Mouse (Mus musculus): Measurements from ENCODE around the gene Slc22a7. TPM values are rescaled to one million over a fixed set of nuclear protein-coding genes. Genes with fewer than 3 reads are reported as not detected.

Slc22a7 gene
- not detected in 2 replicates for polyA plus RNA-seq (2014; fragmentation: Nextera tagmentation; extraction: Ambion mirVana)

DNA sequence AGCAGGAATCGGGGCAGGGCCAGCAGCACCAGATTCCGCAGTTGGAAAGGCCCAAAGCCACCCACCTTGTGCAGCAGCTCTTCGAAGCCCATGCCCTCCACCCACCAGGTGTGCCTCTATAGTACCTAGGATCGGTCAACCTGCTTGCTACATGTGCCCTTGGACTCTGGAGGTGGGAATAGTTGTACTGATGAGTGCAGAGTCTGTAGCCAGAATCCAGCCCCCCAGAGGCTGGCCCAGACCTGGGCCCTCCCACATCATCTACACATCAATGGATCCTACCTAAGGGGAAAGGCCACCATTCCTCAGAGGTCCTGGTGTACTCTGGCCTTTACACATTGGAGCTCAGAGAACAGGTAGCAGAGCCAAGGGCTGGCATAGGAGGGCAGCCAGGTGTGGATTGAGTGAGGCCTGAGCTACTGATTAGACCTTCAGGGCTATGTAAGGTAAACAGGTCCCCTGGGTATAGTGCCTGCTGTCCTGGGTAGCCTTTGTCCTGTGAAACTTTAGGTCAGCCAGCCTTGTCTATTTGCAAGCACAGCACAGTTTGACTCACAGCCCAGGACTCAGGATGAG is at the start of gene Slc22a7:
TSS of gene Slc22a7 (minus strand) at position 160 of the 576 bp plus-strand sequence.
- Histone ChIP-seq H3K27ac (replicated peaks; ENCODE audit: low read depth, low read length) (no peak within 1 kb of the TSS), H3K9me3 (ENCODE audit: control insufficient read depth, low read length) (no peaks in the 10 kb centered on the region), H3K4me1 (ENCODE audit: control insufficient read depth, insufficient read depth, low read length) (0 out of 2 replicates have a peak, but pooled peaks cover 3% of the 10 kb centered on the region), H3K9ac (ENCODE audit: low read length) (no peak within 1 kb of the TSS), H3K27me3 (ENCODE audit: control insufficient read depth, insufficient read depth, low read length) (peaks cover 22% of the 10 kb centered on the region), H3K4me2 (ENCODE audit: low read depth, severe bottlenecking) (no peak within 1 kb of the TSS), H3K36me3 (ENCODE audit: control insufficient read depth, insufficient read depth, low read length) (no peaks in the 10 kb centered on the region), H3K4me3 (ENCODE audit: low read depth, low read length) (no peak within 1 kb of the TSS)
- DNase-seq (ENCODE audit: low spot score) (no peak), ATAC-seq (ENCODE audit: insufficient number of reproducible peaks, low FRiP score, low TSS enrichment, low read depth) (no peak)
- 83% methylated on average over 4 of the region's 4 CpGs for WGBS

DNA sequence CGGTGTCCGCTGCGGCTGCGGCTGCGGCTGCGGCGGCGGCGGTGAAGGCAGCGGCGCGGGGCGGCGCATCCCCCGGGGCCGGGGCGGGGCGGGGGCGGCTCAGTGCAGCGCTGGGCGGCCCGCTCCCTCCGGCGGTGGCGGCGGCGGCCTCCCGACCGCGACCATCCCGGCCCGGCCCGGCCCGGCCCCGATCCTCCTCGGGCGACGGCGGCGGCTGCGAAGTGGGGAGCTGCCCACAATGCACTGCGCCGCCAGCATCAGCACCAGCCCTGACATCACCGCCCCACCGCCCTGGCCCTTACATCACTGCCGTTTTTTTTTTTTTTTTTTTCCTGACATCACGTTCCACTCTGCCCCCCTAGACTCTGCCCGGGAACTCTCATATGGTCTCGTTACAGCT is 49.2 kb upstream of the Slc22a7 start, which contains the start of gene Ttbk1:
TSS of gene Ttbk1 (minus strand) at position 245 of the 400 bp plus-strand sequence.
- H3K27me3 ChIP-seq (ENCODE audit: control insufficient read depth, insufficient read depth, low read length), result peaks cover 60% of the 10 kb centered on the region
- peak within 1 kb of the TSS; percentile 63 for H3K9ac ChIP-seq (ENCODE audit: low read length)
- DNase-seq (ENCODE audit: low spot score) (peak; percentile 42), ATAC-seq (ENCODE audit: insufficient number of reproducible peaks, low FRiP score, low TSS enrichment, low read depth) (no peak)
- H3K9me3 ChIP-seq (ENCODE audit: control insufficient read depth, low read length), result no peaks in the 10 kb centered on the region
- H3K4me2 ChIP-seq (ENCODE audit: low read depth, severe bottlenecking), result peak within 1 kb of the TSS; percentile 84
- 2% methylated on average over 24 of the region's 49 CpGs for WGBS
- H3K4me3 ChIP-seq (ENCODE audit: low read depth, low read length), result peak within 1 kb of the TSS; percentile 45
- H3K27ac ChIP-seq (replicated peaks; ENCODE audit: low read depth, low read length), result no peak within 1 kb of the TSS
- H3K36me3 ChIP-seq (ENCODE audit: control insufficient read depth, insufficient read depth, low read length), result no peaks in the 10 kb centered on the region
- H3K4me1 ChIP-seq (ENCODE audit: control insufficient read depth, insufficient read depth, low read length), result peaks cover 10% of the 10 kb centered on the region

GRCm38 (mm10) chr17:46486995-46487394 is 48.7 kb upstream of the Slc22a7 start:
- Histone ChIP-seq H3K27me3 (ENCODE audit: control insufficient read depth, insufficient read depth, low read length) (peaks cover 60% of the 10 kb centered on the region), H3K4me1 (ENCODE audit: control insufficient read depth, insufficient read depth, low read length) (peaks cover 10% of the 10 kb centered on the region), H3K36me3 (ENCODE audit: control insufficient read depth, insufficient read depth, low read length) (no peaks in the 10 kb centered on the region), H3K4me2 (ENCODE audit: low read depth, severe bottlenecking) (peak overlapping the region; percentile 84), H3K9me3 (ENCODE audit: control insufficient read depth, low read length) (no peaks in the 10 kb centered on the region), H3K9ac (ENCODE audit: low read length) (peak overlapping the region; percentile 63), H3K27ac (replicated peaks; ENCODE audit: low read depth, low read length) (no peak overlapping the region), H3K4me3 (ENCODE audit: low read depth, low read length) (peak overlapping the region; percentile 45)
- WGBS, result 3% methylated on average over 14 of the region's 22 CpGs
- DNase-seq (ENCODE audit: low spot score), result peak; percentile 28
- no peak for ATAC-seq (ENCODE audit: insufficient number of reproducible peaks, low FRiP score, low TSS enrichment, low read depth)

DNA sequence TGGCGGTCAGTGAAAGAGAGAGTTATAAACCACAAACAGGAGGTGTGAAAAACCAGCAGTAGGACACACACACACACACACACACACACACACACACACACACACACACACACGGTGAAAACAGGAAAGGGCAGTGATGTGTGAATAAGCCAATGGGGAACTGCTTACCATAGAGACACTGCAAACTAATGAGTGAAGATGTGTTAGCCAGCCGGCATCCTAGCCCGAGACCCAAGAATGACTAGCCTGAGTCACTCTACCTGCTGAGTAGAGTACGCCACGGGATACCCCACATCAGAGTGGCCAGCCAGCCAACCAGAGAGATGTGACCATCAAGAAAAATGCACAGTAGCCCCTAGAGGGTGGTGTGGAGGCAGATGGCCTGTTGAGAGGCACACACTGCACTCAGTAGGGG is 46.2 kb upstream of the Slc22a7 start:
- no peak overlapping the region for H3K9ac ChIP-seq (ENCODE audit: low read length)
- peaks cover 59% of the 10 kb centered on the region for H3K27me3 ChIP-seq (ENCODE audit: control insufficient read depth, insufficient read depth, low read length)
- H3K4me2 ChIP-seq (ENCODE audit: low read depth, severe bottlenecking), result no peak overlapping the region
- no peak overlapping the region for H3K4me3 ChIP-seq (ENCODE audit: low read depth, low read length)
- H3K9me3 ChIP-seq (ENCODE audit: control insufficient read depth, low read length), result no peaks in the 10 kb centered on the region
- DNase-seq (ENCODE audit: low spot score), result no peak
- 11% methylated on average over 6 of the region's 6 CpGs for WGBS
- H3K36me3 ChIP-seq (ENCODE audit: control insufficient read depth, insufficient read depth, low read length), result no peaks in the 10 kb centered on the region
- no peak for ATAC-seq (ENCODE audit: insufficient number of reproducible peaks, low FRiP score, low TSS enrichment, low read depth)
- no peak overlapping the region for H3K27ac ChIP-seq (replicated peaks; ENCODE audit: low read depth, low read length)
- H3K4me1 ChIP-seq (ENCODE audit: control insufficient read depth, insufficient read depth, low read length), result peaks cover 10% of the 10 kb centered on the region

DNA sequence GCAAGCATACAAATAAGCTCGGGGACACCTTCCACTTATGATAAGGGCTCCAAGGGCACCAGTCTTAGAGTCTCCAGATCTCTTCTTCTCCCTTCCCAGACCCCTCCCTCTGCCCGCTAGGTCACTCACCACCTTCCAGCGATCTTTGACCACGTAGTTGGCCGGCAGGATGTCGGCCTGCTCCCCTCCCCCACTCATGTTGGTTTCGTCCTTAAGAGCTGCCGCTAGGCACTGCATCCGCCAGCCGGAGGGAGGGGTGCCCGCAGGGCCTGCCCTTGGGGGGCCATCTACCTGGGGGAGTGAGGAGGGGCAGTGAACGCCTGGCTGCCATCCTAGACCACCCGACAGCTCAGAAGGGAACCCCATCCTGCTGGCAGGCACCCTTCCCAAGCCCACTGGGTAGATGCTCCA is 45.8 kb upstream of the Slc22a7 start:
- 2% methylated on average over 13 of the region's 13 CpGs for WGBS
- Histone ChIP-seq H3K9me3 (ENCODE audit: control insufficient read depth, low read length) (no peaks in the 10 kb centered on the region), H3K9ac (ENCODE audit: low read length) (no peak overlapping the region), H3K27ac (replicated peaks; ENCODE audit: low read depth, low read length) (no peak overlapping the region), H3K4me1 (ENCODE audit: control insufficient read depth, insufficient read depth, low read length) (peaks cover 10% of the 10 kb centered on the region), H3K4me3 (ENCODE audit: low read depth, low read length) (peak overlapping the region; percentile 21), H3K4me2 (ENCODE audit: low read depth, severe bottlenecking) (peak overlapping the region; percentile 51), H3K27me3 (ENCODE audit: control insufficient read depth, insufficient read depth, low read length) (peaks cover 58% of the 10 kb centered on the region), H3K36me3 (ENCODE audit: control insufficient read depth, insufficient read depth, low read length) (no peaks in the 10 kb centered on the region)
- no peak for DNase-seq (ENCODE audit: low spot score)
- no peak for ATAC-seq (ENCODE audit: insufficient number of reproducible peaks, low FRiP score, low TSS enrichment, low read depth)

- Histone ChIP-seq H3K9me3 (ENCODE audit: control insufficient read depth, low read length) (no peaks in the 10 kb centered on the region), H3K4me3 (ENCODE audit: low read depth, low read length) (peak overlapping the region; percentile 21), H3K4me1 (ENCODE audit: control insufficient read depth, insufficient read depth, low read length) (peaks cover 10% of the 10 kb centered on the region), H3K27ac (replicated peaks; ENCODE audit: low read depth, low read length) (no peak overlapping the region), H3K4me2 (ENCODE audit: low read depth, severe bottlenecking) (peak overlapping the region; percentile 51), H3K36me3 (ENCODE audit: control insufficient read depth, insufficient read depth, low read length) (no peaks in the 10 kb centered on the region), H3K9ac (ENCODE audit: low read length) (no peak overlapping the region), H3K27me3 (ENCODE audit: control insufficient read depth, insufficient read depth, low read length) (peaks cover 55% of the 10 kb centered on the region)
- DNase-seq (ENCODE audit: low spot score) (peak; percentile 58), ATAC-seq (ENCODE audit: insufficient number of reproducible peaks, low FRiP score, low TSS enrichment, low read depth) (no peak)
- under 1% methylated on average over 16 of the region's 16 CpGs for WGBS
These were observed 45.3 kb upstream of the Slc22a7 start for GRCm38 (mm10) chr17:46483561-46484001.

GRCm38 (mm10) chr17:46477286-46477685 is 39.0 kb upstream of the Slc22a7 start:
- ATAC-seq (ENCODE audit: insufficient number of reproducible peaks, low FRiP score, low TSS enrichment, low read depth) (no peak), DNase-seq (ENCODE audit: low spot score) (no peak)
- Histone ChIP-seq H3K9ac (ENCODE audit: low read length) (no peak overlapping the region), H3K36me3 (ENCODE audit: control insufficient read depth, insufficient read depth, low read length) (no peaks in the 10 kb centered on the region), H3K27ac (replicated peaks; ENCODE audit: low read depth, low read length) (no peak overlapping the region), H3K4me3 (ENCODE audit: low read depth, low read length) (no peak overlapping the region), H3K27me3 (ENCODE audit: control insufficient read depth, insufficient read depth, low read length) (no peaks in the 10 kb centered on the region), H3K4me1 (ENCODE audit: control insufficient read depth, insufficient read depth, low read length) (no peaks in the 10 kb centered on the region), H3K4me2 (ENCODE audit: low read depth, severe bottlenecking) (no peak overlapping the region), H3K9me3 (ENCODE audit: control insufficient read depth, low read length) (no peaks in the 10 kb centered on the region)
- 90% methylated on average over 15 of the region's 15 CpGs for WGBS

DNA sequence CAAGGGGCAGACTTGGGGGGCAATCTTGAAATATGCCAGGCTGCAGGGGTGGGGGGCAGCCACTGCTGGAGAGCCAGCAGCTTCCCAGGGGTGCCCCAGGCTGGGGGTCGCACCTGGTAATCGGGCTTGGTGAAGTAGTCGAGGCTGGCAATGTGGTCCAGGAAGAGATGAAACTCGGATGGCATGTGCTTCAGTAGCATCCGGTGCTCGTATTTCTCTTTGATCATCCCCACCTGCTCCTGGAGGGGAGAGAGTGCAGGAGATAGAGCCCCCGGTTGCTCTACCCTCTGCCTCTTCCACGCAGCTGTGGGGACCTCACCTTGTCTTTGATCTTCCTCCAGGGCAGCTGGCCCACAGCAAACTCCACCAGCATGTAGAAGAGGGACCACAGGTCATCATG is 38.3 kb upstream of the Slc22a7 start:
- Histone ChIP-seq H3K9me3 (ENCODE audit: control insufficient read depth, low read length) (no peaks in the 10 kb centered on the region), H3K4me3 (ENCODE audit: low read depth, low read length) (no peak overlapping the region), H3K36me3 (ENCODE audit: control insufficient read depth, insufficient read depth, low read length) (no peaks in the 10 kb centered on the region), H3K4me2 (ENCODE audit: low read depth, severe bottlenecking) (no peak overlapping the region), H3K9ac (ENCODE audit: low read length) (no peak overlapping the region), H3K4me1 (ENCODE audit: control insufficient read depth, insufficient read depth, low read length) (no peaks in the 10 kb centered on the region), H3K27me3 (ENCODE audit: control insufficient read depth, insufficient read depth, low read length) (no peaks in the 10 kb centered on the region), H3K27ac (replicated peaks; ENCODE audit: low read depth, low read length) (no peak overlapping the region)
- no peak for ATAC-seq (ENCODE audit: insufficient number of reproducible peaks, low FRiP score, low TSS enrichment, low read depth)
- DNase-seq (ENCODE audit: low spot score), result no peak
- WGBS, result 65% methylated on average over 8 of the region's 8 CpGs

DNA sequence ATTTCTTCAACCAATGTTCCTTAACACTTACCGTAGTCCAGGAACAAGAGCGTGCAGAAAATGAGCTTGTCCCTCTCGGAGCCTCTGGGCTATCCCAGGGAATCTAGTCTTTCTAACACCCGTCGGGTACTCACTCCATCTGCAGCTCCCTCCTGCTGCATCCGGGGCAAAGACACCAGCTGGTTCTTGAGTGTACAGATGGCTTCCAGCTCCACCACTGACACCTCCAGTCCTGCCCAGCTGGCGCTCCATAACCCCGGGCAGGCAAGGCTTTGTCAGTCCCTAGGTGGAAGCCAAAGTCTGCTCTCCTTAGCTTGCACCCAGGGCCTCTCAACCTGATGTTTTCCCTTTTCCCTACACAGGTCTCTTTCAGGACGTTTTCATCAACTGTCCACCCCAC is 29.6 kb upstream of the Slc22a7 start:
- Histone ChIP-seq H3K9me3 (ENCODE audit: control insufficient read depth, low read length) (no peaks in the 10 kb centered on the region), H3K4me2 (ENCODE audit: low read depth, severe bottlenecking) (no peak overlapping the region), H3K4me3 (ENCODE audit: low read depth, low read length) (no peak overlapping the region), H3K27ac (replicated peaks; ENCODE audit: low read depth, low read length) (no peak overlapping the region), H3K36me3 (ENCODE audit: control insufficient read depth, insufficient read depth, low read length) (no peaks in the 10 kb centered on the region), H3K4me1 (ENCODE audit: control insufficient read depth, insufficient read depth, low read length) (peaks cover 3% of the 10 kb centered on the region; the same call in 1 of the 2 replicates), H3K27me3 (ENCODE audit: control insufficient read depth, insufficient read depth, low read length) (no peaks in the 10 kb centered on the region), H3K9ac (ENCODE audit: low read length) (no peak overlapping the region)
- 70% methylated on average over 9 of the region's 9 CpGs for WGBS
- ATAC-seq (ENCODE audit: insufficient number of reproducible peaks, low FRiP score, low TSS enrichment, low read depth) (no peak), DNase-seq (ENCODE audit: low spot score) (no peak)

Data from limb, embryonic 11.5 days (tissue).